Mouse (Mus musculus) E14TG2a.4 (cell line): ENCODE measurements around the gene Ogfod1.
A peak's percentile ranks its signal among the peaks of the same experiment; 100 is the strongest.

ENCODE experiments used
- CTCF ChIP-seq: conservative IDR thresholded peaks from 2 replicates; pipeline ENCODE4 v1.5.1; 2014; ENCODE audit warnings: low read length
- NANOG ChIP-seq: IDR thresholded peaks from 2 replicates; pipeline ENCODE4 v1.6.1; 2014; ENCODE audit warnings: borderline replicate concordance, low read length, mixed read lengths

DNA sequence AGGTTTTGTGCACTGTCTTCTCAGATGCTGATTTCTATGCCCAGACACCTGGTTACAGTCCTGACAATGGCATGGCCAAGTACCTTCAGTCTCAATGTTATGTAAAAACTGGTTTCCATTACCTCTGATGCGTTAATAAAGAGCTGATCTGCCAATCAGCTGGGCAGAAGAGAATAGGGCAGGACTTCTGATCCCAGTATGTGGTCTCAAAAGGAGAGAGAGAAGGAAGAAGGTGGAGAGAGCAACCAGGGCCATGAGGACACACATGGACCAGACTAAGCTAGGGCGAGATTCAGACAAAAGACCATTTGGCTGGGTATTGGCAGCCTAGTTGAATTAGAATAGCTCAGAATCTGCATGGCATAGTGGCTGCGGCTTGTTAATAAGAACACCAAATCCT, 3.4 kb upstream of the Ogfod1 start:
- no peak for TF ChIP-seq CTCF
- TF ChIP-seq NANOG, result 0 out of 2 replicates have a peak, but pooled peaks have one; percentile 14
